23 mouse cellular contexts compared by ENCODE assay signal in genomic region chrX:155543780-155544179, GRCm38 (mm10).
DNase-seq lines count a peak whose midpoint lies in the region; ATAC-seq and TF ChIP-seq lines count a peak whose summit lies in the region.
"Had no signal": no experiment of that assay in that cellular context is flagged by ENCODE, and none has a peak within 500 bp of the region (broad histone marks: within the 10 kb centered on the region; RNA-seq: fewer than 3 reads in every experiment).

No protein-coding gene starts in this region.

- peak; percentile 16 for DNase-seq in A20 (ENCODE audit: low read depth, low spot score)
- no peak for DNase-seq in cerebellum, adult 8-10 months
- no peak for DNase-seq in thymus, adult 2 months
- no peak for DNase-seq in heart, adult 8-10 months (ENCODE audit: low spot score)
- DNase-seq: adrenal gland, adult 2 months; adrenal gland, postnatal 14 days; cerebellum, adult 11-12 months; cerebellum, adult 9-10 months; cerebellum, postnatal 14 days; forebrain, postnatal 0 days; gastrocnemius, postnatal 25 days; heart, adult 2 months; kidney, adult 18-20 months had no signal

- no peak for TF ChIP-seq POLR2A in thymus, adult 2 months (IDR thresholded peaks at IDR 0.05; ENCODE audit: control insufficient read depth, extremely low read depth, insufficient read depth, low read length, poor library complexity)

- H3K27ac ChIP-seq in thymus, adult 2 months (ENCODE audit: control insufficient read depth, insufficient read depth, low read length) = no peak overlapping the region
- H3K27ac ChIP-seq: embryonic facial prominence, embryonic 12.5 days; embryonic facial prominence, embryonic 15.5 days; heart, adult 2 months; hindbrain, embryonic 12.5 days had no signal

- no peak for TF ChIP-seq CTCF in thymus, adult 2 months (IDR thresholded peaks at IDR 0.05; ENCODE audit: borderline replicate concordance, control insufficient read depth, extremely low read depth, insufficient read depth, low read length, poor library complexity)

- H3K36me3 ChIP-seq in thymus, adult 2 months (ENCODE audit: control insufficient read depth, insufficient read depth, low read length) = no peaks in the 10 kb centered on the region
- H3K36me3 ChIP-seq: embryonic facial prominence, embryonic 12.5 days; embryonic facial prominence, embryonic 15.5 days; G1E; hindbrain, embryonic 12.5 days had no signal

- peak; percentile 58 for ATAC-seq in common myeloid progenitor, adult 5-6 weeks (replicated peaks; ENCODE audit: low read depth, poor library complexity, severe bottlenecking)
- ATAC-seq in megakaryocyte progenitor cell, adult 5-6 weeks (replicated peaks; ENCODE audit: poor library complexity) = peak; percentile 83
- ATAC-seq: forebrain, embryonic 14.5 days; forebrain, postnatal 0 days; hindbrain, embryonic 16.5 days; intestine, embryonic 16.5 days; Patski had no signal

- no peak overlapping the region for H3K4me3 ChIP-seq in thymus, adult 2 months (ENCODE audit: control insufficient read depth, insufficient read depth, low read length)
- H3K4me3 ChIP-seq: embryonic facial prominence, embryonic 12.5 days; embryonic facial prominence, embryonic 15.5 days; heart, adult 2 months; hindbrain, embryonic 12.5 days had no signal

- no peaks in the 10 kb centered on the region for H3K27me3 ChIP-seq in thymus, adult 2 months (ENCODE audit: control insufficient read depth, insufficient read depth, low read length)
- H3K27me3 ChIP-seq: embryonic facial prominence, embryonic 12.5 days; embryonic facial prominence, embryonic 15.5 days; hindbrain, embryonic 12.5 days had no signal

- H3K4me1 ChIP-seq in thymus, adult 2 months (replicated peaks; ENCODE audit: control insufficient read depth, insufficient read depth, low read length) = no peaks in the 10 kb centered on the region
- H3K4me1 ChIP-seq: embryonic facial prominence, embryonic 12.5 days; embryonic facial prominence, embryonic 15.5 days; hindbrain, embryonic 12.5 days had no signal
